Comparison of ENCODE assay signal across 18 mouse cellular contexts in genomic region chr3:122235772-122236171, GRCm38 (mm10). TPM values are rescaled to one million over a fixed set of nuclear protein-coding genes. Genes with fewer than 3 reads are reported as not detected.
A peak's percentile ranks its signal among the peaks of the same experiment; 100 is the strongest.
DNase-seq lines count a peak whose midpoint lies in the region; ATAC-seq and TF ChIP-seq lines count a peak whose summit lies in the region.
"Had no signal": no experiment of that assay in that cellular context is flagged by ENCODE, and none has a peak within 500 bp of the region (broad histone marks: within the 10 kb centered on the region; RNA-seq: fewer than 3 reads in every experiment).

No protein-coding gene starts in this region.

- peak; percentile 94 for DNase-seq in liver, adult 2 months (ENCODE audit: extremely low read depth, low read depth, low spot score)
- no peak for DNase-seq in liver, postnatal 0 days
- peak; percentile 19 for DNase-seq in yolk sac, embryonic 10.5 days (ENCODE audit: low spot score)
- no peak for DNase-seq in adrenal gland, postnatal 4 days (ENCODE audit: low spot score in 2 of 2)
- no peak for DNase-seq in left cerebral cortex, adult 2 months (ENCODE audit: extremely low spot score in 1 of 2, low spot score in 2 of 2)
- DNase-seq: adrenal gland, adult 2 months; adrenal gland, postnatal 25 days; cerebellum, adult 2 months; cerebellum, postnatal 10 days; gastrocnemius, postnatal 36 days; heart, adult 11 months; heart, postnatal 36 days had no signal

- intact Hi-C loops in left cerebral cortex, adult 2 months (cut with DNase I) = no loop called here

- no peak overlapping the region for H3K4me3 ChIP-seq in liver, adult 2 months (ENCODE audit: insufficient read depth, low read depth, low read length)
- no peak overlapping the region for H3K4me3 ChIP-seq in liver, embryonic 12.5 days
- no peak overlapping the region for H3K4me3 ChIP-seq in intestine, embryonic 15.5 days (replicated peaks)
- H3K4me3 ChIP-seq in liver, postnatal 0 days (ENCODE audit: low read depth, low read length) = no peak overlapping the region
- no peak overlapping the region for H3K4me3 ChIP-seq in left cerebral cortex, adult 2 months
- H3K4me3 ChIP-seq: embryonic facial prominence, embryonic 10.5 days; forebrain, embryonic 13.5 days; heart, embryonic 13.5 days had no signal

- TF ChIP-seq POLR2A in liver, adult 2 months (IDR thresholded peaks at IDR 0.05; ENCODE audit: extremely low read depth, insufficient read depth, low read length) = no peak

- TF ChIP-seq EP300 in liver, postnatal 0 days (IDR thresholded peaks at IDR 0.05; ENCODE audit: low read depth) = no peak

- H3K9me3 ChIP-seq in liver, embryonic 12.5 days (replicated peaks) = no peaks in the 10 kb centered on the region
- no peaks in the 10 kb centered on the region for H3K9me3 ChIP-seq in intestine, embryonic 15.5 days
- no peaks in the 10 kb centered on the region for H3K9me3 ChIP-seq in liver, postnatal 0 days (ENCODE audit: low read length)
- H3K9me3 ChIP-seq: embryonic facial prominence, embryonic 10.5 days; forebrain, embryonic 13.5 days; heart, embryonic 13.5 days had no signal

- TF ChIP-seq CTCF in liver, adult 2 months (IDR thresholded peaks at IDR 0.05; ENCODE audit: low read depth, low read length) = no peak
- TF ChIP-seq CTCF in liver, postnatal 0 days (IDR thresholded peaks at IDR 0.05; ENCODE audit: low read depth) = no peak
- no peak for TF ChIP-seq CTCF in left cerebral cortex, adult 2 months (IDR thresholded peaks at IDR 0.05)

- H3K9ac ChIP-seq in liver, adult 2 months (ENCODE audit: low read depth, low read length) = no peak overlapping the region
- H3K9ac ChIP-seq in liver, embryonic 12.5 days = no peak overlapping the region
- H3K9ac ChIP-seq in intestine, embryonic 15.5 days = no peak overlapping the region
- no peak overlapping the region for H3K9ac ChIP-seq in liver, postnatal 0 days (replicated peaks)
- H3K9ac ChIP-seq: forebrain, embryonic 13.5 days; heart, embryonic 13.5 days had no signal

- ATAC-seq in liver, embryonic 12.5 days = no peak
- ATAC-seq in intestine, embryonic 15.5 days = peak; percentile 78
- ATAC-seq in liver, postnatal 0 days = peak; percentile 64
- ATAC-seq: forebrain, embryonic 13.5 days had no signal

- H3K36me3 ChIP-seq in liver, adult 2 months (ENCODE audit: control insufficient read depth, insufficient read depth, low read length) = no peaks in the 10 kb centered on the region
- no peaks in the 10 kb centered on the region for H3K36me3 ChIP-seq in liver, embryonic 12.5 days
- no peaks in the 10 kb centered on the region for H3K36me3 ChIP-seq in intestine, embryonic 15.5 days
- no peaks in the 10 kb centered on the region for H3K36me3 ChIP-seq in liver, postnatal 0 days (replicated peaks; ENCODE audit: insufficient read depth, low read length)
- H3K36me3 ChIP-seq: embryonic facial prominence, embryonic 10.5 days; heart, embryonic 13.5 days had no signal

- WGBS in liver, adult 2 months = 2% methylated on average over 1 of the region's 1 CpGs
- WGBS in liver, embryonic 12.5 days (ENCODE audit: insufficient replicate concordance) = 43% methylated on average over 1 of the region's 1 CpGs
- WGBS in intestine, embryonic 15.5 days = 22% methylated on average over 1 of the region's 1 CpGs
- WGBS in liver, postnatal 0 days (ENCODE audit: insufficient replicate concordance) = 28% methylated on average over 1 of the region's 1 CpGs

- H3K27ac ChIP-seq in liver, adult 2 months (replicated peaks; ENCODE audit: insufficient read depth, low read depth, low read length) = no peak overlapping the region
- no peak overlapping the region for H3K27ac ChIP-seq in liver, embryonic 12.5 days
- no peak overlapping the region for H3K27ac ChIP-seq in intestine, embryonic 15.5 days
- no peak overlapping the region for H3K27ac ChIP-seq in liver, postnatal 0 days (ENCODE audit: low read depth)
- H3K27ac ChIP-seq in left cerebral cortex, adult 2 months = no peak overlapping the region
- H3K27ac ChIP-seq: embryonic facial prominence, embryonic 10.5 days; forebrain, embryonic 13.5 days; heart, embryonic 13.5 days had no signal

- H3K4me1 ChIP-seq in liver, adult 2 months (ENCODE audit: control insufficient read depth, insufficient read depth, low read length) = peaks cover 2% of the 10 kb centered on the region; the same call in 1 of the 2 replicates
- no peaks in the 10 kb centered on the region for H3K4me1 ChIP-seq in liver, embryonic 12.5 days
- 0 out of 2 replicates have a peak, but pooled peaks cover 4% of the 10 kb centered on the region for H3K4me1 ChIP-seq in intestine, embryonic 15.5 days (replicated peaks)
- H3K4me1 ChIP-seq in liver, postnatal 0 days (ENCODE audit: insufficient read depth) = peaks cover 3% of the 10 kb centered on the region; the same call in 1 of the 2 replicates
- H3K4me1 ChIP-seq: embryonic facial prominence, embryonic 10.5 days; forebrain, embryonic 13.5 days; heart, embryonic 13.5 days had no signal

- H3K4me2 ChIP-seq in liver, embryonic 12.5 days = no peak overlapping the region
- H3K4me2 ChIP-seq in intestine, embryonic 15.5 days (replicated peaks) = no peak overlapping the region
- H3K4me2 ChIP-seq in liver, postnatal 0 days (ENCODE audit: low read depth, low read length) = no peak overlapping the region
- H3K4me2 ChIP-seq: forebrain, embryonic 13.5 days; heart, embryonic 13.5 days had no signal

- no peaks in the 10 kb centered on the region for H3K27me3 ChIP-seq in liver, adult 2 months (ENCODE audit: control insufficient read depth, insufficient read depth, low read length)
- no peaks in the 10 kb centered on the region for H3K27me3 ChIP-seq in liver, embryonic 12.5 days (replicated peaks)
- no peaks in the 10 kb centered on the region for H3K27me3 ChIP-seq in intestine, embryonic 15.5 days (replicated peaks)
- no peaks in the 10 kb centered on the region for H3K27me3 ChIP-seq in liver, postnatal 0 days (ENCODE audit: insufficient read depth, low read length)
- H3K27me3 ChIP-seq: CH12.LX; forebrain, embryonic 13.5 days; heart, embryonic 13.5 days had no signal

- H3K79me2 ChIP-seq in liver, adult 2 months (ENCODE audit: control insufficient read depth, insufficient read depth, low read length) = no peaks in the 10 kb centered on the region

RNA-seq across cellular contexts. Expression of gene Gclm, which starts 9.6 kb away (rescaled TPM):
- total RNA-seq in liver, adult 2 months (2014; rRNA removed) = 57.6 and 116 TPM in 2 replicates
- 236 and 311 TPM in 2 replicates for polyA plus RNA-seq in liver, adult 2 months (2012; rRNA removed)
- 596 and 604 TPM in 2 replicates for polyA plus RNA-seq in liver, embryonic 12.5 days (2016; fragmentation: Nextera tagmentation; extraction: Ambion mirVana)
- polyA plus RNA-seq in intestine, embryonic 15.5 days (2015; fragmentation: Nextera tagmentation; extraction: Ambion mirVana) = 97.7 TPM in 2 replicates
- 391 and 407 TPM in 2 replicates for polyA plus RNA-seq in liver, postnatal 0 days (2015; fragmentation: Nextera tagmentation; extraction: Ambion mirVana)
- 10 to 100 TPM; 74.6 to 88.1 TPM for total RNA-seq in adrenal gland, postnatal 4 days (2021)
- total RNA-seq in left cerebral cortex, adult 2 months (2021) = 10 to 100 TPM; 60.5 to 67.3 TPM

RNA-seq across cellular contexts. Expression of gene Dnttip2, which starts 38.4 kb away (rescaled TPM):
- total RNA-seq in liver, adult 2 months (2014; rRNA removed) = 14.5 and 17.7 TPM in 2 replicates
- polyA plus RNA-seq in liver, adult 2 months (2012; rRNA removed) = 3.6 and 4.0 TPM in 2 replicates
- polyA plus RNA-seq in liver, embryonic 12.5 days (2016; fragmentation: Nextera tagmentation; extraction: Ambion mirVana) = 68.3 and 68.6 TPM in 2 replicates
- 68.3 and 77.4 TPM in 2 replicates for polyA plus RNA-seq in intestine, embryonic 15.5 days (2015; fragmentation: Nextera tagmentation; extraction: Ambion mirVana)
- polyA plus RNA-seq in liver, postnatal 0 days (2015; fragmentation: Nextera tagmentation; extraction: Ambion mirVana) = 23.8 and 25.3 TPM in 2 replicates
- total RNA-seq in adrenal gland, postnatal 4 days (2021) = 10 to 100 TPM; 47.4 to 52.4 TPM
- total RNA-seq in left cerebral cortex, adult 2 months (2021) = 10 to 100 TPM; 29.5 to 33.4 TPM

RNA-seq across cellular contexts. Expression of gene Bcar3, which starts 58.2 kb away (rescaled TPM):
- 44.4 and 69.3 TPM in 2 replicates for total RNA-seq in liver, adult 2 months (2014; rRNA removed)
- 45.5 and 67.3 TPM in 2 replicates for polyA plus RNA-seq in liver, adult 2 months (2012; rRNA removed)
- polyA plus RNA-seq in liver, embryonic 12.5 days (2016; fragmentation: Nextera tagmentation; extraction: Ambion mirVana) = 5.5 and 6.8 TPM in 2 replicates
- polyA plus RNA-seq in intestine, embryonic 15.5 days (2015; fragmentation: Nextera tagmentation; extraction: Ambion mirVana) = 21.5 and 23.4 TPM in 2 replicates
- polyA plus RNA-seq in liver, postnatal 0 days (2015; fragmentation: Nextera tagmentation; extraction: Ambion mirVana) = 11.2 and 12.6 TPM in 2 replicates
- total RNA-seq in adrenal gland, postnatal 4 days (2021) = 10 to 100 TPM; 47.6 to 54.2 TPM
- 10 to 100 TPM; 14.7 to 15.4 TPM for total RNA-seq in left cerebral cortex, adult 2 months (2021)

Comparison
In these comparisons a context has a peak if more than half of its experiments do, and no peak if none do; other contexts are left out.
1. DNase-seq: peak in liver, adult 2 months (single experiment) and yolk sac, embryonic 10.5 days (single experiment); none in liver, postnatal 0 days (single experiment), adrenal gland, postnatal 4 days (0 of 2) and left cerebral cortex, adult 2 months (0 of 2).